Mouse (Mus musculus) kidney, postnatal 10 days (tissue): ENCODE measurements around the gene Prkca.
A peak's percentile ranks its signal among the peaks of the same experiment; 100 is the strongest.

Source experiments
- DNase-seq: peaks from one replicate; pipeline ENCODE4 v3.0.0; 2021; ENCODE audit warnings: mixed read lengths

Gene Prkca

GRCm38 (mm10) chr11:107982225-107982896, 361.4 kb downstream of the Prkca start:
- DNase-seq: peak; percentile 80

DNA sequence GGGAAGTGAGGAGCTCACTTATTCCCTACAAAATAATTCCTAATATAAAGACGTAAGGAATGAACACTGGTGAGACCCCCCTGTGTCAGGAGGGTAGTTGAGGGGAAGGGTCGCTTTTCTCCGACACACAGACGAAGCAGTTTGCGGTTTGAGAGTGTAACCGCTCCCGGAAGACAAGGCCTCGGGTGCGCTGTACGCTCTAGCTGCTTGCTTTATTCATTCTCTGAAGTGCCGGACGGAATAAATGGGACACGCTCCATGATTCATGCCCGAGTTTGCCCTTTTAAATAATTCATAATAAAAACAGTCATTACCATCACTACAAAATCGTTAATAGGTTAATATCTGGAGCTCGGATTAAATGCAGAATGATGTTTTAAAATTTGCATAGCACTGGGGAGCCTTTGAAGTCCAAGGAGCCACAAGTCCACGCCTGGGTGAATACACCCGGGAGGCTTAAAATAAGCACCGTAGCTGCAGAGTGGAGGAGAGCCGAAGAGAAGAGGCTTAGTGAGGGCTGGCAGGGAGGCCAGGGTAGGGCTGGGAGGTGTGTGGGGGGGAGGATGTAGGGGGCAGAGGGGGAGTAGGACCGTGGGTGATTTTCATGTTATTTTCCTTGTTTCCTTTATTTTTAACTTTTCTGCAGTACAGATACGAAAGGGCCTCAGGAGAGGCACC, 364.1 kb downstream of the Prkca start:
- DNase-seq: no peak

DNA sequence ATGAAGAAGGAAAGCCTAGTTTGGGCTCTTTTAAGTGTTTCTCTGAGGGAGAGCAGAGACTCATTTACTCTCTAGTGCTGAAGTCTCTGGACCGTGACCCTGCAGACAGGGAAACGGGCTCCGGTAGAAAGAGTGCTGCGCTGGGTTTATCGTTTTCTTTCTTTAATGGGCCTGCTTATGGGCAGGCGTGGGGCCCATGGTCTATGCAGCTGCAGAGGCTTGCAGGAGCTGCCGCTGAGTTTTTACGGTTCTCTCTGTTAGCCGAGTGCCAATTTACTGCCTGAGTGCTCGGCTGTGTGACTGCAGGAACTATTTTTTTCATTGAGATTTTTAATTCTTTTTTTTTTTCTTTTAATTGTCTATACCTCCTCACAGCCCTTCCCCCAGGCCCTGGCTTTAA, 373.8 kb downstream of the Prkca start:
- DNase-seq: no peak

DNA sequence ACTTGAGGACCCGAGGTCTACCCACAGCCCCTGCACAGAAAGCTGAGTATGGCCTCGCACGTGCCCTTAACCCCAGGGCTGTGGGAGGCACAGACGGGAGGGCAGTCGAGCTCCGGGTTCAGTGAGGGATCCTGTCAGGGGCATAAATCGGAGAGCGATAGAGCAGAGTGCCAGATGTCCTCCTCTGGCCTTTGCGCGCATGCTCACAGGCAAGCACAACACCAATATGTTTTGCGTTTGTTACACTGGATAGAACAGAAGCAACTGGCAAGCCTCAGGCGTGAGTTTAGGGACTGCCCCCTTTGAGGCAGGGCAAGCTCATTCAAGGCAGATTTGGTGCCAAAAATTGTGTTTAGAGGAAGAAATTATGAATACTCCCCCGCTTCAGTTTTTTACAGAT, 375.6 kb downstream of the Prkca start:
- DNase-seq: peak; percentile 52

- DNase-seq: no peak
These were observed 377.5 kb downstream of the Prkca start for GRCm38 (mm10) chr11:107966229-107966628.

DNA sequence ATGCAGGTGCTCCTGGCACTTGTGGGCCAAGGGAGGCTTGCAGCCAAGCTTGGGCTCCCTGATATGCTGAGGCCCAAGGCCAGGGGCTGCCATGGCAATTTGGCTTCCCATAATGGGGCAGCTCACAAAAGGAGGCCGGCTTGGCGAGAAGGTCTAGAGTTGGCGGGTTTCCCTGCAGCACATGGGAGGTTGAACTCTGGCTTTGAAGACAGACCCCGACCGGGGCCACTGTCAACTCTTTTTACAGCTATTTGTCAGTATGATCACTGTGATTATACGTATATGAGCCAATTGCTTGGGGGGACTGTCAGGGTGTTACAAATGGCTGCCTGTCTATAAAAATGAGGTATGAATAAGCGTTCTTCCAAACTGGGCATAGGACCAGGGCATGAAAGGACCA, 378.3 kb downstream of the Prkca start:
- DNase-seq: no peak

DNA sequence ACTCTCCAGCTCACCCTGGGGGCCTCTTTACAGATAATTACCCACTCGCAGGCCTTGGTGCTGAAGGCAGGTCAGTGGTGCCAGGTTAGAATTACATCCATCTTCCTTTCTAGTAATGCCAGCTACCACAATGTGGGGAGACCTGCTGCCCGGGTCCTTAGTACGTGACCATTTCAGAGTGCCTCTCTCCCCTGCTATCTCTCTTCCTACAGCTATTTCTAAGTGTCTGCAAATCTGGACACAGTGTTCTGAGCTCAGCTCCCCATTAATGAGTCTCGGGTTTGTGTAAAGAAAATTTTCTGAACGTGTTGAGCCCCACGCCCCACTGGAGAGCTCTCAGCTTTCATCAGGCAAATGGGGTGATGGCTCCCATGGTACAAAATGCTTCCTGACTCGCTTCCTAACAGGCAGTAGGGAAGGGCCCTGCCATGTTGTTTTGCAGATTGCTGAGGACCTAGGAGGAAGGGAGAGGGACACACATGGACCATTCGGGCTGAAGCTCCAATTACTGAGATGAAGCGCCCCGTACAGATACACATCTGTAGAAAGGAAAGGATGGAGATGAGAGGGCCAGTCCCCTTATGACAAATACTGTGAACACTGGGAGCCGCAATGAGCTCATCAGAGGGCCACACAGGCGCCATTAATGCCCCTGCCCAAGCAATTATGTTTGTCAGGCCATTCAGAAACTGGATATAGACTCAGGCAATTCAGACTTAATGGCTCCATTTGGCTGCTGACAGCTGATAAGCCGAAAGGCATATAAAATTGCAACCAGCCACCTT, 386.0 kb downstream of the Prkca start:
- DNase-seq: no peak

- no peak for DNase-seq
These were observed 388.3 kb downstream of the Prkca start for GRCm38 (mm10) chr11:107955191-107956062.

DNA sequence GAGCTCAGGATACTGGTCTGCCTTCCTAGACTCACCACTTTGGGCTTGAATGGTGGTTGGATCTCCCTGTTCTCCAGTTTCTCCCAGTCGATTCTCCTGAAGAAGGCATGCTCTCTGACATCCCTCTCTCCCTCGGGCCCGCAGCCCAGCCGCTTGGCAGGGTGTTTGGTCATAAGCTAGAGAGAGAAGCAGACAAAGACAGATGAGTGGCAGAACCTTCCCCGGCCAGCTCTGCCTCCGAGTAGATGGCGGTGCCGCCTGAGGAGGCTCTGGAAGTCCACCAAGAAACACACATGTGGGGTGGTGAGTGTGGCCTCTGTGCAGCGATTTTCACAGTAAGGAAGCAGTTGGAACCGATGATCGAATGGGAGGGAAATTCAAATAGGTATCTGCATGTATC, 392.3 kb downstream of the Prkca start:
- no peak for DNase-seq

GRCm38 (mm10) chr11:107950658-107951057, 393.1 kb downstream of the Prkca start:
- no peak for DNase-seq

GRCm38 (mm10) chr11:107950211-107950610, 393.5 kb downstream of the Prkca start:
- no peak for DNase-seq

DNA sequence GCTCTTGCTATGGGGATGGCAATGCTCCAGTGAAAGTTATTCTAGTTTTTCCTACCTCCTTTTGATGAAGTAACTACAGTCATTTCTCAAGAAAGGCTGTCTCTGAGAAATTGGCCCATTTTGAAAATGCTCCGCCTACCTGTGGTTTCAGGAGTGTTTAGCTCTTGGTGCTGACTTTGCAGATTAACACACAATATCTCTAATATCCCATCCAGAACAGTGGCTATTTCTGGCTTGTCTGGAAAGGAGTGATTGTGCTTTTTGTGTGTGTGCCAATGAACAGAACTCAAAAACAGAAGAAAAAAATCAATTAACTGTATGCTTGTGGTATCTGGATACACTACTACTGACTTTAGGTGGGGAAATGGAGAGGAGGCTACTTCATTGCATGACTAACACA, 395.8 kb downstream of the Prkca start:
- DNase-seq: no peak

- no peak for DNase-seq
These were observed 396.9 kb downstream of the Prkca start for GRCm38 (mm10) chr11:107946823-107947222.

- DNase-seq: no peak
These were observed 406.8 kb downstream of the Prkca start for GRCm38 (mm10) chr11:107936929-107937328.

- DNase-seq: no peak
These were observed 412.0 kb downstream of the Prkca start for GRCm38 (mm10) chr11:107931721-107932120.

GRCm38 (mm10) chr11:107931288-107931687, 412.4 kb downstream of the Prkca start:
- no peak for DNase-seq

DNA sequence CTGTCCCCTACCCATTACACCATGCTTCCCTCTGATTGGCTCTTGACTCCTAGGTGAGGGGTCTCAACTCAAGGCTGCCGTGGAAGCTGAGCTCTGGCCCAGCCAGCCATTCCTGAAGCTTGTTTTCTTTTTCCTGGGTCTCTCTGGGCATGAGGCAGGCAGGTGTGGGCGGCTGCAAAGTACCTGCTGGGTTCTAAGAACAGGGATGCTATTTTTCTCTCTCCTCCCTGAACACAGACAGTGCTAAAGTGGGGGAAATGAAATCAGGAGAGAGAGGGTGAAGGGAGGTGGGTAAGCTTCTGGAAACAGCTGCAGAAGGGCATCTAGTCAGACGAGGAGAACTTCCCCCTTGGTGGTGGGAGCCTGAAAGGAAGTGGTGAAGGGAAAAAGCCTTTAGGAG, 414.0 kb downstream of the Prkca start:
- no peak for DNase-seq

GRCm38 (mm10) chr11:107919852-107920508, 423.7 kb downstream of the Prkca start:
- peak; percentile 60 for DNase-seq

DNA sequence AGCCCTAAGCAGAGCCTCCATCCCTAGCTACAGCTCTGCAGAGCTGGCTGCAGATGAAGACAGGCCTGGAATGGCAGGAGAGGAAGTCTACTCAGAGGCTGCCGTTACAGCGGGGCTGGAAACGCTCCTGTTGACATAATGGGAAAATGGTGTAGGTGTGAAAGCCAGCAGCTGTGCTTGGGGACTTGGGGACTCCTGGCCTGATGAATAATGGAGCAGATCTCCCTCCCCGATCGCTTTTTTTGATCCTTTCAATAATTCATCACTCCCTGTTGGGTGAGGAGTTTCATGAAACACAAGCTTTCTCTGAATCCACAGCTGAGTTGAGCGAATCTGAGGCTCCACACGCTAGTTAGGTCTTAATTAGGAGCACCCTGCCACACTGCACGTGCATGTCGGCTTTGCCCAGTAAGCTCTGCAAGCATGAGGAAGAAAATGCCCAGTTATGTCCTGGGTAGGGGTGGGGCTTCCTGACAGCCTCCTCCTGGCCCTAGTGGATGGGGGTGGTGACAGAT, 425.9 kb downstream of the Prkca start:
- no peak for DNase-seq

- DNase-seq: peak; percentile 48
These were observed 429.0 kb downstream of the Prkca start, which contains the start of gene Cacng5 for GRCm38 (mm10) chr11:107914634-107915226. Gene Cacng5, minus strand, starts transcription at chr11:107915055.

- DNase-seq: no peak
These were observed 430.4 kb downstream of the Prkca start for GRCm38 (mm10) chr11:107913317-107913716.

DNA sequence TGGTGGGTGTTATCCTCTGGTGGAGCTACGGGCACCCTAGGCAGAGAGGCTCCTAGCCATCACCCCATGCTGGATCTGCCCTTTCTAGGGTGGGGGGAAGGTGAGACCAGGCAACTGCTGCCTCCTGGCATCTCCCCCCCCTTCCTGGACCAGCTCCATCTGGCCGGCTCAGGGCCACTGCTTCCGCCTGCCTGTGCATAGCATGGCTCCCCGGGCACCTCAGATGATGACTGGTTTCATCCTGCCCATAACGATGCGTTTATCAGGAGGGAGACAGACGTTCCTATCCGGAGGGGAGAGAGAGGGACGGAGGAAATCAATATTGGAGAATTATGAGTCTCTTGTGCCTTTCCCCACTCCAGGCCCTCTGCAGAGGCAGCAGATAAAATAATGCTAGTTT, 438.4 kb downstream of the Prkca start:
- DNase-seq: no peak
